Mouse (Mus musculus) heart, adult 8-10 months (tissue): ENCODE data around the gene Sgcb. TPM values are rescaled to one million over a fixed set of nuclear protein-coding genes. Genes with fewer than 3 reads are reported as not detected.

Experiments used
- total RNA-seq, 4 experiments: library from RNA; stranded (reverse); gene quantifications; 2 replicates each; pipeline ENCODE4 v1.2.4; 2022

Sgcb gene
- total RNA-seq, 4 experiments from 2014 or later: 113 to 128 (median 122) TPM

Other genes with a start within 250 kb of the Sgcb start
- not detected for gene Cwh43, start 241.7 kb downstream of the Sgcb start, total RNA-seq
- 10 to 100 TPM; 14.0 to 18.6 (median 17.7) TPM for gene Dcun1d4, start 166.8 kb downstream of the Sgcb start, total RNA-seq
- gene Lrrc66, start 15.3 kb downstream of the Sgcb start, total RNA-seq: under 1 TPM in 1 of 4 experiments, not detected in 3; 0.12 TPM
- under 1 TPM; 0.22 to 0.37 (median 0.33) TPM for gene Spata18, start 3.6 kb upstream of the Sgcb start, total RNA-seq